Mouse (Mus musculus) MEL (cell line): ENCODE data around the gene Pik3ip1. TPM values are rescaled to one million over a fixed set of nuclear protein-coding genes. Genes with fewer than 3 reads are reported as not detected.

Source experiments
- DNase-seq: peaks from one replicate; pipeline ENCODE4 v3.0.0; 2011; ENCODE audit warnings: low read depth, low spot score
- H3K27ac ChIP-seq: 2 replicates; pipeline ENCODE4 v1.5.1; 2012; ENCODE audit warnings: low read depth, mild to moderate bottlenecking, control low read depth, low read length, moderate library complexity; ENCODE audit not compliant: control insufficient read depth
- H3K27me3 ChIP-seq, 2 experiments: fragments of 150-350 bp in 1 of 2; sonication (generic) in 1 of 2; 2 replicates each; pipeline ENCODE4 v1.6.1; 2012; ENCODE audit warnings: low read length in 2 of 2, mild to moderate bottlenecking in 2 of 2, improper control_type of control experiment in 1 of 2, moderate library complexity in 1 of 2; ENCODE audit not compliant: insufficient read depth in 2 of 2, control insufficient read depth in 1 of 2
- H3K36me3 ChIP-seq, 2 experiments: 2 replicates each; pipeline ENCODE4 v1.6.1; 2012 to 2014; ENCODE audit warnings: low read length in 2 of 2, improper control_type of control experiment in 1 of 2, inconsistent platforms in 1 of 2, mild to moderate bottlenecking in 1 of 2; ENCODE audit not compliant: insufficient read depth in 2 of 2, control insufficient read depth in 1 of 2
- H3K4me1 ChIP-seq, 2 experiments: fragments of 150-350 bp in 1 of 2; sonication (generic) in 1 of 2; 2 replicates each; pipeline ENCODE4 v1.6.1; 2012; ENCODE audit warnings: low read length in 2 of 2, improper control_type of control experiment in 1 of 2, mild to moderate bottlenecking in 1 of 2; ENCODE audit not compliant: insufficient read depth in 2 of 2, control insufficient read depth in 1 of 2
- H3K4me3 ChIP-seq, 2 experiments: fragments of 150-350 bp in 1 of 2; sonication (generic) in 1 of 2; 2 replicates each; pipeline ENCODE4 v1.5.1; 2012; ENCODE audit warnings: low read depth in 2 of 2, low read length in 2 of 2, mild to moderate bottlenecking in 2 of 2, moderate library complexity in 2 of 2, control low read depth in 1 of 2, improper control_type of control experiment in 1 of 2; ENCODE audit not compliant: control insufficient read depth in 1 of 2, insufficient read depth in 1 of 2
- H3K79me2 ChIP-seq: 2 replicates; pipeline ENCODE4 v1.6.1; 2012; ENCODE audit warnings: mild to moderate bottlenecking, low read length, moderate library complexity; ENCODE audit not compliant: control insufficient read depth, poor library complexity, insufficient read depth
- H3K9ac ChIP-seq: 2 replicates; pipeline ENCODE4 v1.6.1; 2012; ENCODE audit warnings: low read depth, mild to moderate bottlenecking, control low read depth, low read length, moderate library complexity; ENCODE audit not compliant: control insufficient read depth, poor library complexity, severe bottlenecking
- H3K9me3 ChIP-seq: fragments of 150-350 bp; sonication (generic); replicated peaks from 2 replicates; pipeline ENCODE4 v1.6.1; 2012; ENCODE audit warnings: mild to moderate bottlenecking, low read length, improper control_type of control experiment, moderate library complexity; ENCODE audit not compliant: insufficient read depth
- CHD2 ChIP-seq: IDR thresholded peaks from 2 replicates; pipeline ENCODE4 v1.6.1; 2011; ENCODE audit warnings: low read length, improper control_type of control experiment
- CTCF ChIP-seq, 3 experiments: IDR thresholded peaks in 2 of 3; conservative IDR thresholded peaks in 1 of 3; 2 replicates each; pipeline ENCODE4 v1.5.1; 2011 to 2012; ENCODE audit warnings: low read length in 3 of 3, low read depth in 2 of 3, mild to moderate bottlenecking in 2 of 3, improper control_type of control experiment in 1 of 3, inconsistent platforms in 1 of 3, mixed read lengths in 1 of 3, moderate library complexity in 1 of 3; ENCODE audit not compliant: control insufficient read depth in 1 of 3, insufficient read depth in 1 of 3, poor library complexity in 1 of 3, severe bottlenecking in 1 of 3
- E2F4 ChIP-seq: IDR thresholded peaks from 2 replicates; pipeline ENCODE4 v1.6.1; 2011; ENCODE audit warnings: low read depth, low read length, improper control_type of control experiment, borderline replicate concordance
- ELF1 ChIP-seq: IDR thresholded peaks from 2 replicates; pipeline ENCODE4 v1.6.1; 2014; ENCODE audit warnings: low read depth, mild to moderate bottlenecking, inconsistent platforms, low read length, improper control_type of control experiment, moderate library complexity
- GABPA ChIP-seq: IDR thresholded peaks from 2 replicates; pipeline ENCODE4 v1.6.1; 2012; ENCODE audit warnings: low read depth, mild to moderate bottlenecking, inconsistent platforms, low read length, improper control_type of control experiment, moderate library complexity
- GATA1 ChIP-seq: IDR thresholded peaks from 2 replicates; pipeline ENCODE4 v1.6.1; 2011; ENCODE audit warnings: low read depth, low read length, improper control_type of control experiment
- KAT2A ChIP-seq: conservative IDR thresholded peaks from 2 replicates; pipeline ENCODE4 v1.6.1; 2012; ENCODE audit warnings: low read depth, low read length, improper control_type of control experiment, inconsistent platforms
- MAFK ChIP-seq: IDR thresholded peaks from 2 replicates; pipeline ENCODE4 v1.6.1; 2011; ENCODE audit warnings: low read depth, mild to moderate bottlenecking, low read length, improper control_type of control experiment, borderline replicate concordance
- MAZ ChIP-seq: IDR thresholded peaks from 2 replicates; pipeline ENCODE4 v1.6.1; 2012; ENCODE audit warnings: low read depth, mild to moderate bottlenecking, inconsistent platforms, low read length, improper control_type of control experiment
- MEF2A ChIP-seq: IDR thresholded peaks from 2 replicates; pipeline ENCODE4 v1.6.1; 2014; ENCODE audit warnings: low read depth, mild to moderate bottlenecking, inconsistent platforms, low read length, improper control_type of control experiment; ENCODE audit not compliant: poor library complexity, insufficient replicate concordance, severe bottlenecking; ENCODE audit errors: extremely low read depth
- MXI1 ChIP-seq: IDR thresholded peaks from 2 replicates; pipeline ENCODE4 v1.6.1; 2011; ENCODE audit warnings: mild to moderate bottlenecking, low read depth, low read length, improper control_type of control experiment
- MYB ChIP-seq: IDR thresholded peaks from 2 replicates; pipeline ENCODE4 v1.6.1; 2011; ENCODE audit warnings: mild to moderate bottlenecking, low read depth, low read length, improper control_type of control experiment
- NELFE ChIP-seq: IDR thresholded peaks from 2 replicates; pipeline ENCODE4 v1.6.1; 2011; ENCODE audit warnings: low read depth, low read length, improper control_type of control experiment
- POLR2AphosphoS2 ChIP-seq: IDR thresholded peaks from 2 replicates; pipeline ENCODE4 v1.6.1; 2011; ENCODE audit warnings: low read length, improper control_type of control experiment
- POLR2AphosphoS5 ChIP-seq: IDR thresholded peaks from 2 replicates; pipeline ENCODE4 v1.6.1; 2012; ENCODE audit warnings: low read depth, borderline replicate concordance, mild to moderate bottlenecking, inconsistent platforms, low read length, moderate library complexity, mixed read lengths
- SIN3A ChIP-seq: IDR thresholded peaks from 2 replicates; pipeline ENCODE4 v1.6.1; 2012; ENCODE audit warnings: low read length, improper control_type of control experiment, inconsistent platforms
- TCF12 ChIP-seq: IDR thresholded peaks from 2 replicates; pipeline ENCODE4 v1.6.1; 2014; ENCODE audit warnings: low read depth, mild to moderate bottlenecking, inconsistent platforms, low read length, improper control_type of control experiment, moderate library complexity
- UBTF ChIP-seq: IDR thresholded peaks from 2 replicates; pipeline ENCODE4 v1.6.1; 2012; ENCODE audit warnings: low read depth, mild to moderate bottlenecking, inconsistent platforms, low read length, improper control_type of control experiment, moderate library complexity, borderline replicate concordance; ENCODE audit not compliant: insufficient read depth
- USF1 ChIP-seq: IDR thresholded peaks from 2 replicates; pipeline ENCODE4 v1.6.1; 2014; ENCODE audit warnings: low read depth, mild to moderate bottlenecking, inconsistent platforms, low read length, improper control_type of control experiment, moderate library complexity
- USF2 ChIP-seq, 2 experiments: IDR thresholded peaks; 2 replicates each; pipeline ENCODE4 v1.6.1; 2011 to 2012; ENCODE audit warnings: improper control_type of control experiment in 2 of 2, low read length in 2 of 2, borderline replicate concordance in 1 of 2, inconsistent platforms in 1 of 2, low read depth in 1 of 2, mild to moderate bottlenecking in 1 of 2; ENCODE audit not compliant: insufficient read depth in 1 of 2
- ZC3H11A ChIP-seq: IDR thresholded peaks from 2 replicates; pipeline ENCODE4 v1.6.1; 2012; ENCODE audit warnings: low read depth, mild to moderate bottlenecking, inconsistent platforms, low read length, improper control_type of control experiment
- ZKSCAN1 ChIP-seq: IDR thresholded peaks from 2 replicates; pipeline ENCODE4 v1.6.1; 2012; ENCODE audit warnings: low read depth, mild to moderate bottlenecking, inconsistent platforms, low read length, improper control_type of control experiment, moderate library complexity
- ZMIZ1 ChIP-seq: IDR thresholded peaks from 2 replicates; pipeline ENCODE4 v1.6.1; 2012; ENCODE audit warnings: low read depth, mild to moderate bottlenecking, inconsistent platforms, low read length, improper control_type of control experiment, moderate library complexity
- ZNF384 ChIP-seq: IDR thresholded peaks from 2 replicates; pipeline ENCODE4 v1.6.1; 2012; ENCODE audit warnings: low read depth, mild to moderate bottlenecking, inconsistent platforms, low read length, improper control_type of control experiment
- polyA plus RNA-seq, 2 experiments: library from polyadenylated mRNA; stranded (reverse) in 1 of 2; unstranded in 1 of 2; fragments of >175 nt in 1 of 2; fragments of >200 nt in 1 of 2; gene quantifications; 2 replicates each; pipeline versions ENCODE4 v1.2.1 to v1.2.4; 2012; ENCODE audit warnings: low replicate concordance in 2 of 2, low read depth in 1 of 2; ENCODE audit not compliant: insufficient read length in 2 of 2, insufficient read depth in 1 of 2, missing spikeins in 1 of 2
- total RNA-seq: library from RNA; depleted of rRNA; stranded (reverse); fragments of 300-350 nt; gene quantifications from 2 replicates; pipeline ENCODE4 v1.2.3, GENCODE M21; 2012

Pik3ip1 gene
- total and polyA plus RNA-seq, 3 experiments, result 1.7 to 2.7 TPM; not detected in 1

GRCm38 (mm10) chr11:3386941-3387368 is 56.8 kb downstream of the Pik3ip1 start (continued):
- TF ChIP-seq ZKSCAN1, result no peak; the same call in 1 of the 2 replicates
- peak; percentile 67 for TF ChIP-seq TCF12
- peak; percentile 72 for TF ChIP-seq USF1
- TF ChIP-seq POLR2AphosphoS5, result no peak
- TF ChIP-seq CHD2, result no peak
- 0 out of 2 replicates have a peak, but pooled peaks have one; percentile 20 for TF ChIP-seq GABPA
- peak; percentile 98 for TF ChIP-seq MXI1
- TF ChIP-seq UBTF, result no peak
- 0 out of 2 replicates have a peak, but pooled peaks have one; percentile 15 for TF ChIP-seq KAT2A
- peak; percentile 70; the same call in 1 of the 2 replicates for TF ChIP-seq MAZ
- no peak for TF ChIP-seq POLR2AphosphoS2
- TF ChIP-seq ELF1, result peak; percentile 62
- no peak for TF ChIP-seq MAFK
- TF ChIP-seq ZMIZ1, result no peak
- peak; percentile 99 to 100 (median 100) for TF ChIP-seq CTCF (IDR thresholded peaks at IDR 0.05 in 2 of 3, conservative IDR thresholded peaks at IDR 0.05 in 1 of 3; ENCODE audit: control insufficient read depth in 1 of 3, insufficient read depth in 1 of 3, low read depth in 2 of 3, low read length in 3 of 3, poor library complexity in 1 of 3, severe bottlenecking in 1 of 3)
- peak; percentile 81 for TF ChIP-seq ZC3H11A
- TF ChIP-seq E2F4, result no peak
- peak; percentile 64 for TF ChIP-seq MYB
- TF ChIP-seq SIN3A, result peak; percentile 96
- TF ChIP-seq ZNF384, result 0 out of 2 replicates have a peak, but pooled peaks have one; percentile 38
- TF ChIP-seq MEF2A, result no peak

GRCm38 (mm10) chr11:3387482-3388196 is 57.4 kb downstream of the Pik3ip1 start:
- Histone ChIP-seq H3K36me3 (peaks cover 2 to 13% of the 10 kb centered on the region in 2 experiments; a peak in 3 of 4 replicates), H3K4me3 (no peak overlapping the region), H3K79me2 (no peaks in the 10 kb centered on the region), H3K4me1 (peaks cover 8 to 15% of the 10 kb centered on the region in 2 experiments), H3K9me3 (no peaks in the 10 kb centered on the region), H3K9ac (no peak overlapping the region), H3K27ac (no peak overlapping the region), H3K27me3 (no peaks in the 10 kb centered on the region)
- DNase-seq, result peak; percentile 54
- no peak for TF ChIP-seq ZC3H11A
- 0 out of 2 replicates have a peak, but pooled peaks have one; percentile 69 for TF ChIP-seq ZKSCAN1
- no peak for TF ChIP-seq ELF1
- TF ChIP-seq GATA1, result 0 out of 2 replicates have a peak, but pooled peaks have one; percentile 19
- TF ChIP-seq USF2 (IDR thresholded peaks at IDR 0.05; ENCODE audit: borderline replicate concordance in 1 of 2, insufficient read depth in 1 of 2, low read depth in 1 of 2, low read length in 2 of 2), result no peak
- no peak for TF ChIP-seq NELFE
